Mouse (Mus musculus) MEL (cell line): ENCODE measurements around the gene Top1. TPM values are rescaled to one million over a fixed set of nuclear protein-coding genes. Genes with fewer than 3 reads are reported as not detected.

Experiments used
- DNase-seq: peaks from one replicate; pipeline ENCODE4 v3.0.0; 2011; ENCODE audit warnings: low read depth, low spot score
- H3K27ac ChIP-seq: 2 replicates; pipeline ENCODE4 v1.5.1; 2012; ENCODE audit warnings: low read depth, mild to moderate bottlenecking, control low read depth, low read length, moderate library complexity; ENCODE audit not compliant: control insufficient read depth
- H3K27me3 ChIP-seq, 2 experiments: fragments of 150-350 bp in 1 of 2; sonication (generic) in 1 of 2; 2 replicates each; pipeline ENCODE4 v1.6.1; 2012; ENCODE audit warnings: low read length in 2 of 2, mild to moderate bottlenecking in 2 of 2, improper control_type of control experiment in 1 of 2, moderate library complexity in 1 of 2; ENCODE audit not compliant: insufficient read depth in 2 of 2, control insufficient read depth in 1 of 2
- H3K36me3 ChIP-seq, 2 experiments: 2 replicates each; pipeline ENCODE4 v1.6.1; 2012 to 2014; ENCODE audit warnings: low read length in 2 of 2, improper control_type of control experiment in 1 of 2, inconsistent platforms in 1 of 2, mild to moderate bottlenecking in 1 of 2; ENCODE audit not compliant: insufficient read depth in 2 of 2, control insufficient read depth in 1 of 2
- H3K4me1 ChIP-seq, 2 experiments: fragments of 150-350 bp in 1 of 2; sonication (generic) in 1 of 2; 2 replicates each; pipeline ENCODE4 v1.6.1; 2012; ENCODE audit warnings: low read length in 2 of 2, improper control_type of control experiment in 1 of 2, mild to moderate bottlenecking in 1 of 2; ENCODE audit not compliant: insufficient read depth in 2 of 2, control insufficient read depth in 1 of 2
- H3K4me3 ChIP-seq, 2 experiments: fragments of 150-350 bp in 1 of 2; sonication (generic) in 1 of 2; 2 replicates each; pipeline ENCODE4 v1.5.1; 2012; ENCODE audit warnings: low read depth in 2 of 2, low read length in 2 of 2, mild to moderate bottlenecking in 2 of 2, moderate library complexity in 2 of 2, control low read depth in 1 of 2, improper control_type of control experiment in 1 of 2; ENCODE audit not compliant: control insufficient read depth in 1 of 2, insufficient read depth in 1 of 2
- H3K79me2 ChIP-seq: 2 replicates; pipeline ENCODE4 v1.6.1; 2012; ENCODE audit warnings: mild to moderate bottlenecking, low read length, moderate library complexity; ENCODE audit not compliant: control insufficient read depth, poor library complexity, insufficient read depth
- H3K9ac ChIP-seq: 2 replicates; pipeline ENCODE4 v1.6.1; 2012; ENCODE audit warnings: low read depth, mild to moderate bottlenecking, control low read depth, low read length, moderate library complexity; ENCODE audit not compliant: control insufficient read depth, poor library complexity, severe bottlenecking
- H3K9me3 ChIP-seq: fragments of 150-350 bp; sonication (generic); replicated peaks from 2 replicates; pipeline ENCODE4 v1.6.1; 2012; ENCODE audit warnings: mild to moderate bottlenecking, low read length, improper control_type of control experiment, moderate library complexity; ENCODE audit not compliant: insufficient read depth
- BHLHE40 ChIP-seq: IDR thresholded peaks from 2 replicates; pipeline ENCODE4 v1.6.1; 2012; ENCODE audit warnings: low read depth, mild to moderate bottlenecking, inconsistent platforms, low read length, improper control_type of control experiment, borderline replicate concordance
- CHD2 ChIP-seq: IDR thresholded peaks from 2 replicates; pipeline ENCODE4 v1.6.1; 2011; ENCODE audit warnings: low read length, improper control_type of control experiment
- ELF1 ChIP-seq: IDR thresholded peaks from 2 replicates; pipeline ENCODE4 v1.6.1; 2014; ENCODE audit warnings: low read depth, mild to moderate bottlenecking, inconsistent platforms, low read length, improper control_type of control experiment, moderate library complexity
- EP300 ChIP-seq, 2 experiments: IDR thresholded peaks; 2 replicates each; pipeline ENCODE4 v1.6.1; 2011; ENCODE audit warnings: improper control_type of control experiment in 2 of 2, low read length in 2 of 2, low read depth in 1 of 2, mild to moderate bottlenecking in 1 of 2
- GABPA ChIP-seq: IDR thresholded peaks from 2 replicates; pipeline ENCODE4 v1.6.1; 2012; ENCODE audit warnings: low read depth, mild to moderate bottlenecking, inconsistent platforms, low read length, improper control_type of control experiment, moderate library complexity
- GATA1 ChIP-seq: IDR thresholded peaks from 2 replicates; pipeline ENCODE4 v1.6.1; 2011; ENCODE audit warnings: low read depth, low read length, improper control_type of control experiment
- HCFC1 ChIP-seq: IDR thresholded peaks from 2 replicates; pipeline ENCODE4 v1.6.1; 2012; ENCODE audit warnings: low read depth, mild to moderate bottlenecking, inconsistent platforms, low read length, improper control_type of control experiment, moderate library complexity
- MAFK ChIP-seq: IDR thresholded peaks from 2 replicates; pipeline ENCODE4 v1.6.1; 2011; ENCODE audit warnings: low read depth, mild to moderate bottlenecking, low read length, improper control_type of control experiment, borderline replicate concordance
- MEF2A ChIP-seq: IDR thresholded peaks from 2 replicates; pipeline ENCODE4 v1.6.1; 2014; ENCODE audit warnings: low read depth, mild to moderate bottlenecking, inconsistent platforms, low read length, improper control_type of control experiment; ENCODE audit not compliant: poor library complexity, insufficient replicate concordance, severe bottlenecking; ENCODE audit errors: extremely low read depth
- MXI1 ChIP-seq: IDR thresholded peaks from 2 replicates; pipeline ENCODE4 v1.6.1; 2011; ENCODE audit warnings: mild to moderate bottlenecking, low read depth, low read length, improper control_type of control experiment
- MYB ChIP-seq: IDR thresholded peaks from 2 replicates; pipeline ENCODE4 v1.6.1; 2011; ENCODE audit warnings: mild to moderate bottlenecking, low read depth, low read length, improper control_type of control experiment
- NELFE ChIP-seq: IDR thresholded peaks from 2 replicates; pipeline ENCODE4 v1.6.1; 2011; ENCODE audit warnings: low read depth, low read length, improper control_type of control experiment
- POLR2A ChIP-seq, 2 experiments: IDR thresholded peaks; 2 replicates each; pipeline ENCODE4 v1.6.1; 2011 to 2012; ENCODE audit warnings: low read length in 2 of 2, mild to moderate bottlenecking in 2 of 2, control low read depth in 1 of 2, improper control_type of control experiment in 1 of 2, low read depth in 1 of 2, moderate library complexity in 1 of 2; ENCODE audit not compliant: control insufficient read depth in 1 of 2, insufficient read depth in 1 of 2, poor library complexity in 1 of 2
- POLR2AphosphoS5 ChIP-seq: IDR thresholded peaks from 2 replicates; pipeline ENCODE4 v1.6.1; 2012; ENCODE audit warnings: low read depth, borderline replicate concordance, mild to moderate bottlenecking, inconsistent platforms, low read length, moderate library complexity, mixed read lengths
- RCOR1 ChIP-seq: IDR thresholded peaks from 2 replicates; pipeline ENCODE4 v1.6.1; 2012; ENCODE audit warnings: low read depth, mild to moderate bottlenecking, inconsistent platforms, low read length, improper control_type of control experiment
- SMC3 ChIP-seq: IDR thresholded peaks from 2 replicates; pipeline ENCODE4 v1.6.1; 2011; ENCODE audit warnings: low read depth, low read length, improper control_type of control experiment
- TAL1 ChIP-seq: IDR thresholded peaks from 2 replicates; pipeline ENCODE4 v1.6.1; 2012; ENCODE audit warnings: mild to moderate bottlenecking, inconsistent platforms, low read length, moderate library complexity, mixed read lengths
- UBTF ChIP-seq: IDR thresholded peaks from 2 replicates; pipeline ENCODE4 v1.6.1; 2012; ENCODE audit warnings: low read depth, mild to moderate bottlenecking, inconsistent platforms, low read length, improper control_type of control experiment, moderate library complexity, borderline replicate concordance; ENCODE audit not compliant: insufficient read depth
- USF1 ChIP-seq: IDR thresholded peaks from 2 replicates; pipeline ENCODE4 v1.6.1; 2014; ENCODE audit warnings: low read depth, mild to moderate bottlenecking, inconsistent platforms, low read length, improper control_type of control experiment, moderate library complexity
- ZC3H11A ChIP-seq: IDR thresholded peaks from 2 replicates; pipeline ENCODE4 v1.6.1; 2012; ENCODE audit warnings: low read depth, mild to moderate bottlenecking, inconsistent platforms, low read length, improper control_type of control experiment
- ZMIZ1 ChIP-seq: IDR thresholded peaks from 2 replicates; pipeline ENCODE4 v1.6.1; 2012; ENCODE audit warnings: low read depth, mild to moderate bottlenecking, inconsistent platforms, low read length, improper control_type of control experiment, moderate library complexity
- ZNF384 ChIP-seq: IDR thresholded peaks from 2 replicates; pipeline ENCODE4 v1.6.1; 2012; ENCODE audit warnings: low read depth, mild to moderate bottlenecking, inconsistent platforms, low read length, improper control_type of control experiment
- polyA plus RNA-seq, 2 experiments: library from polyadenylated mRNA; stranded (reverse) in 1 of 2; unstranded in 1 of 2; fragments of >175 nt in 1 of 2; fragments of >200 nt in 1 of 2; gene quantifications; 2 replicates each; pipeline versions ENCODE4 v1.2.1 to v1.2.4; 2012; ENCODE audit warnings: low replicate concordance in 2 of 2, low read depth in 1 of 2; ENCODE audit not compliant: insufficient read length in 2 of 2, insufficient read depth in 1 of 2, missing spikeins in 1 of 2
- total RNA-seq: library from RNA; depleted of rRNA; stranded (reverse); fragments of 300-350 nt; gene quantifications from 2 replicates; pipeline ENCODE4 v1.2.3, GENCODE M21; 2012

Gene Top1
- total and polyA plus RNA-seq, 3 experiments: 33.5 to 123 (median 73.3) TPM

DNA sequence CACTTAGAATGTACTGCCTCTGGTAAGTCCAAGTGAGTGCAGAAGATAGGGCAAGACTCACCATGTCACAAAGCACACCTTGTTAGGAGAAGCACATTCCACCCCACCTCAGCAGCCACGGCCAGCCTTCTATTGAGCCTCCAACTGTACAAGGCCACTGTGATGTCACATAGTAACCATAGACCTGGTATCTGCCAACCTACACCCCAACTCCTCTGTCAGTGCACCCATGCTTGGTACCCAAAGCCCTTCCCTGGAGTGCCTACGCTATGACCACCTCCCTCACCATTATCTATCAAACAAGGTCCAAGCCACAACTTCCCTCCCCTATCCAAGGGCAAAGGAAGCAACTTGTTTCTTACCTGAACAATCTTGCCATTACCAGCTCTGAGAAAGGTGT, 123.3 kb downstream of the Top1 start:
- H3K36me3 ChIP-seq: peaks cover 0 to 8% of the 10 kb centered on the region in 2 experiments; a peak in 2 of 4 replicates
- no peaks in the 10 kb centered on the region for H3K79me2 ChIP-seq
- H3K9ac ChIP-seq: no peak overlapping the region
- H3K4me1 ChIP-seq: peaks cover 3 to 10% of the 10 kb centered on the region in 2 experiments; a peak in 3 of 4 replicates
- H3K9me3 ChIP-seq: no peaks in the 10 kb centered on the region
- no peaks in the 10 kb centered on the region for H3K27me3 ChIP-seq
- no peak overlapping the region for H3K27ac ChIP-seq
- no peak for DNase-seq
- no peak overlapping the region for H3K4me3 ChIP-seq
- TF ChIP-seq UBTF (no peak), HCFC1 (no peak), MYB (no peak), ZC3H11A (no peak), USF1 (no peak), MXI1 (no peak), POLR2AphosphoS5 (no peak), NELFE (no peak), MAFK (no peak), ELF1 (no peak), ZMIZ1 (no peak), GATA1 (no peak), TAL1 (no peak), GABPA (no peak), RCOR1 (no peak), EP300 (IDR thresholded peaks at IDR 0.05; ENCODE audit: low read depth in 1 of 2, low read length in 2 of 2) (no peak), ZNF384 (no peak), MEF2A (no peak), SMC3 (no peak)

DNA sequence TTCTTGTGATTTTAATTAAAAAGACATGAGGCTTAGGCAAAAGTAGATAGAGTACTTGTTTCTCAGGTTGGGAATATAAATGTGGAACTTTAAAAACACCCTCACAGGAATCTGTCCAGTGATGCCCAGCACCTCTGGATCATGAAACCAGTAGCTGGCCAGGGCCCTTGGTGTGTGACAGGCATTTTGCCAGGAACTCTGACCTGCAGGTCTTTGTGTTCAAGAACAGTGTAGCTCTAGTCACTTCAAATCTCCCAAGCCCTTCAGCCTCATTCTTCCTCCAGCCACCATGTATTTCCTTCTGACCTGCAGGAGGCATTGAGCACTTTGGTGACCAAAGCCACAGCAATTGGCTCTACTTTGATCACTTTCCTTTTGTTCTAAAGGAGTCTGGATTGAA, 124.7 kb downstream of the Top1 start:
- no peaks in the 10 kb centered on the region for H3K27me3 ChIP-seq

More for the DNA sequence above, 124.7 kb downstream of the Top1 start:
- Histone ChIP-seq H3K36me3 (no peaks in the 10 kb centered on the region), H3K4me3 (no peak overlapping the region), H3K9ac (no peak overlapping the region), H3K79me2 (no peaks in the 10 kb centered on the region), H3K4me1 (no peaks in the 10 kb centered on the region)
- no peak for TF ChIP-seq POLR2A (IDR thresholded peaks at IDR 0.05; ENCODE audit: control insufficient read depth in 1 of 2, insufficient read depth in 1 of 2, low read depth in 1 of 2, low read length in 2 of 2, poor library complexity in 1 of 2)
- TF ChIP-seq BHLHE40: no peak
- TF ChIP-seq MXI1: no peak
- no peak for TF ChIP-seq CHD2
- TF ChIP-seq, all 39 proteins: peak for 0
- Histone ChIP-seq H3K9me3 (no peaks in the 10 kb centered on the region), H3K27ac (no peak overlapping the region)
- DNase-seq: no peak
